Mouse (Mus musculus) urinary bladder, postnatal 10 days (tissue): ENCODE measurements around the gene Otof.

Source experiments
- DNase-seq: peaks from one replicate; pipeline ENCODE4 v3.0.0; 2022; ENCODE audit warnings: low spot score

Otof gene

GRCm38 (mm10) chr5:30461821-30462220 lies at the start of gene Otof:
Otof (minus strand) TSS chr5:30461932.
- no peak for DNase-seq

- DNase-seq: no peak
These were observed 35.6 kb upstream of the Otof start for GRCm38 (mm10) chr5:30497299-30497698.

DNA sequence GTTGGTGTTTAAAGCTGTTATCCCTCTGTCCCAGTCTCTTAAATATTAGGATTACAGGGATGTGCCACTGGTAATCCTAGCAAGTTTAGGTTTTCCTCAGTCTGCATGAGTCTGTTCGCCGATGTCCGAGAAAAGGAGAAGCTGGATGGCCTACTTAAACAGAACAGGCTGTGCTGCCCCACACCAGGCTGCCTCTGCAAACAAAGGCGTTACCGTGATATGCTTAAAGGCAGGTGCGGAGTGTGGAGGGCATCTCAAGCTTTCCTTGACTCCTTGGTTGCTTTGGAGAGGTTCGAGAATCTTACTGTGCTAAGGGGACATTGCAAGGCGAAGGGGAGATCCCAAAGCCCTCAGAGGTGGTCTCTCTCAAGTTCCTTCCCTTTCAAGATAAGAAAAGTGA lies 35.1 kb upstream of the Otof start:
- DNase-seq: no peak

DNA sequence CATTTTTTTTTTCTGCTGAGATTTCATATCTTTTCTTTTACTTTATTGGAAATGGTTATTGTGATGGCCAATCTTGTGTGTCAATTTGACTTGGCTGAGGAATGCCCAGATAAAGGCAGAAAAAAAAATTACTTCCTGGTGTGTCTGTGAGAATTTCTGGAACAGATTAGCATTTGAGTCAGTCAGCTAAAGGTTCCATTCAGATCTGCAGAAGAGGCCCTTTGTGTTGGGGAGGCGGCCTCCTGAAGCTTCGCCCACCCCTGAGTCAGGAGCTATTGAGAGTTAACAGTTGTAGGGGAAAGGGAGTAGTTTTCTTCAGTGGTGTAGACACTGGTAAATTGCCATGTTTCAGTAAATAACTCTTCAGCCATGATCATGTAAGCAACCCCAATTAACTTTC lies 33.6 kb upstream of the Otof start:
- DNase-seq: no peak

GRCm38 (mm10) chr5:30494606-30495005 lies 32.9 kb upstream of the Otof start:
- no peak for DNase-seq

DNA sequence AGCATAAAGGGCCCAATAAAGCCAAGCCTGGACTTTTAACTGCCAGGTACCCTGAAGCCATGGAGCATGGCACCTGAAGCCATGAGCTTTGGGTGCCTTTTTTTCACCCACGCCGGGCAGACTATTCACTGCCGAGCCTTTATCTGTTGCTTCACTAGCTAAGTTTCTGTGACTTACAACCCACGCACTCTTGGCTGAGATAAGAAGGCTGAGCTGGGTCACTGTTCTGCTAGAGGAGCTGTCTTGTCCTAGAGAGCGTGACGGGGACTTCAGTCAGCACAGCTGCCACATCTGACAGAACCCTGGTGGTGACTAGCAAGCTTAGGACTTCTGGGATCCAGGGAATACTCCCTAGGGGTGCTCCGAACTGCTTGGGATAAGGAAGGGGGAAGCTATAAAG lies 32.0 kb upstream of the Otof start:
- no peak for DNase-seq

GRCm38 (mm10) chr5:30490845-30491244 lies 29.1 kb upstream of the Otof start:
- no peak for DNase-seq

DNA sequence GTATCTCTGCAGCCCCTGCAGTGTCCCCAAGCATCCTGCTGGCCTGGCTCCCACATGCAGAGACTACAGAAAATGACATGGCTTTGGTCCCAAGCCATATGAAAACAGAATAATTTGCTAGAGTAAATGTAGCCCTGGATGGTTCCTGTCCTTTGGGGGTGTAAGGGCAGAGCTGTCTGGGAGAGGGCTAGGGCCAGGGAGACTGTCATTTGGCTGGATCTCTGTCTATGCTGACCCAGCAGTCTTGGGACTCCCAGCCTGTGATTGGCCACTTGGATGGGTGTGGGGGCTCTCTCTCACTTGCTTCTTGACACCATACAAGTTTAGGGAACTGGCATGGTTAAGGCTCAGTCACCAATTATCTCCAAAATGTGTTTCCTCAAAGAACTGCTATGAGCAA lies 28.5 kb upstream of the Otof start:
- no peak for DNase-seq

- no peak for DNase-seq
These were observed 23.4 kb upstream of the Otof start for GRCm38 (mm10) chr5:30485136-30485535.

GRCm38 (mm10) chr5:30484591-30484990 lies 22.9 kb upstream of the Otof start:
- no peak for DNase-seq

- no peak for DNase-seq
These were observed 21.8 kb upstream of the Otof start for GRCm38 (mm10) chr5:30483533-30483932.

GRCm38 (mm10) chr5:30482319-30482718 lies 20.6 kb upstream of the Otof start:
- DNase-seq: peak; percentile 36

GRCm38 (mm10) chr5:30476534-30476933 lies 14.8 kb upstream of the Otof start:
- DNase-seq: no peak

GRCm38 (mm10) chr5:30472148-30472547 lies 10.4 kb upstream of the Otof start:
- no peak for DNase-seq

DNA sequence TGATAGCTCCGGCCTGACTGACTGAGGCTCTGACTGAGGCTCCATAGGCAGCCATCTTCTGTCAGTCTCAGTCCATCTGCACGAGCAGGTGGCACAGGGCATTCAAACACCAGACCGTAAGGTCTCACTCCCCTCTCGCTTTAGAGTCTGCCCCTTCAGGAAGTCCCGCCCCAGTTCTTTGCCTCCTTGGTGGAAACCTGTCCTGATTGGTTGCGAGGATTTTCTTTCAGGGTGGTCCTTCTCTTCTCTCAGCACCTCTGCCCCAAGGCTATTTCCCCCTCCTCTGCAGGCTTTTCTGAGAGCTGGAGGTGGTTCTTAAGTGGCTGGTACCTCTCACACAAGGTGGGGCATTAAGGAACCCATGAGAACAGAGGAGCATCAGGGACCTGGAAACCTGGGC lies 8.7 kb upstream of the Otof start:
- DNase-seq: no peak

DNA sequence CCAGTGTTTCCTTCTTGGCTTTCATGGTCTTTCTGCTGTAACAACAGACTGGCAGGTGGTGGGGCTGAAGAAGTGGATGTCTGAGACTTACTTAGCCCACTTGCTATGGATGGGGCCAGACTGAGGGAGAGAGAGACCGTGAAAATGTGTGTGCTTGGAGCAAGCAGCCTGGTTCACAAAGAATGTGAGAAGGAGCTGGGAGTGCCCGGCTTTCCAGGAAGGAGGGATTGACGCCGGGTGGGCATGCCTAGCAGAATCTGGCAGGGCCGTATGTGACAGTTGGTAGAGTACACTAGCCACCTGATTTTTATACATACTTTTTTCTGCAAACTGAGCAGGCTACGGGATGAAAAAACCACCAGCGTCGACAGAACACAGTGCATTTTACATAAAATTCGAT lies 4.6 kb upstream of the Otof start:
- DNase-seq: no peak

- no peak for DNase-seq
These were observed 4.1 kb upstream of the Otof start, which contains the start of gene 1700001C02Rik for GRCm38 (mm10) chr5:30465861-30466260. 1700001C02Rik (plus strand) TSS chr5:30466047.

DNA sequence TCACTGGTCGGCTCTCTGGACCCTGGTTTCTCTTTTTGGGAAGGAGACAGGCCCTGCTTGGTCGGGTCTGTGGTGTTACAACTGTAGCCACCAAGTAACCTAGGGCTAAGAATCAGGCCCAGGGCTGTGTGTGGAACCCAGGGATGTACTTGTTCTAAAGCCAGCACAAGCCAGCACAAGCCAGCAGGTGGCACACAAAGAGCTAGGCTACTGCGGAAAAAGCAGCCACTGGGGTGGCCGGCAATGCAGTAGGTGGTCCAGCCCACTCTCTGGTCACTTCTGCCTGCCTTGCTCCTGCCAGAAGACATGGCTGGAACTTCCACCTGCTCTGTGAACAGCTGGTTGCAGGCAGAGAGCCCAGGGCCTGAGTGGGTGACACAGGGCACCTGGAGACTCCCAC lies 1.6 kb downstream of the Otof start:
- no peak for DNase-seq

DNA sequence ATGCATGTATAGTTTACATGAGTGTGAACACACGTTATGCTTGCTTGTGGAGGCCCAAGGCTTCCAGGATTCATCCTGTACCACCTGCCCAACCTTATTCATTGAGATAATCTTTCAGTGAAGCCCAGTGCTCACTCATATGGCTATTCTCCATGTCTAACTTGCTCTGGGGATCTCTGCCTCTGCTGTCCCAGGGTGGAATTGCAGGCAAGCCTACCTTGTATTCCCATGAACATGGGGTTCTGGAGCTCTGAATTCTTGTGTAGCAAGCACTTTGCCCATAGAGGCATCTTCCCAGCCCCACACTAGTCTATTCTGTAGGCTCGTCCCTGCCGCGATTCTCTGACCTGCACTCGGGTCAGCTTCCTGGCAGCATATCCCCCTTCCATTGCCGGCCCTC lies 5.7 kb downstream of the Otof start:
- DNase-seq: no peak

- DNase-seq: no peak
These were observed 17.3 kb downstream of the Otof start for GRCm38 (mm10) chr5:30444327-30444895.

- no peak for DNase-seq
These were observed 19.5 kb downstream of the Otof start for GRCm38 (mm10) chr5:30442196-30442595.

GRCm38 (mm10) chr5:30440308-30440906 lies 21.3 kb downstream of the Otof start:
- no peak for DNase-seq

GRCm38 (mm10) chr5:30438931-30439330 lies 22.8 kb downstream of the Otof start:
- no peak for DNase-seq

- DNase-seq: no peak
These were observed 34.3 kb downstream of the Otof start for GRCm38 (mm10) chr5:30427406-30427805.
